Mouse (Mus musculus) activated CD4-positive, CD25-positive, alpha-beta regulatory T cell, adult 4 months (primary cell): ENCODE measurements around the gene Tmem92. TPM values are rescaled to one million over a fixed set of nuclear protein-coding genes. Genes with fewer than 3 reads are reported as not detected.
"Not testable (repeated sequence)": the region's sequence is repeated elsewhere in the genome, so short reads cannot be mapped to it uniquely, and the experiment has no call there.

Source experiments
- ATAC-seq: one replicate; pipeline ENCODE4 v1.8.0; 2017
- polyA plus RNA-seq, 2 experiments: library from polyadenylated mRNA; unstranded; fragments of 100-300 nt; shearing (Covaris generic); gene quantifications; one replicate each; pipeline ENCODE4 v1.2.1; 2017

The Tmem92 gene
- not detected for polyA plus RNA-seq

DNA sequence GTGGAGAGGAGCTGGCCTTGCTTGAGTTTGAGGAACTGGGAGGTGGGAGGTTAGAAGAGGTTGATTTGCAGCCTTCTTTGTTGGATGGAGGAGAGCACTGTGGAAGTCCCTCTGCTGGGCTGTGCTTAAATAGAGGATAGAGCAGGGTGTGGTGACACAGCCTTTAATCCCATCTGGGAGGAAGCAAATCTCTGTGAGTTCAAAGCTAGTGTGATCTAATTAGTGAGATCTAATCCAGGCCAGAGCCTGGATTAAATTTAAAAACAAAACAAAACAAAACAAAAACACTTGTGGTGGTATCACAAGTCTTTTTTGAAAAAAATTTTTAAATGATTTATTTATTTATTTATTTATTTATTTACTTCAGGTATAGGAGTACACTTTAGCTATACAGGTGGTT, at the start of gene Tmem92:
Gene Tmem92, minus strand, starts transcription at position 101 of the 400 bp plus-strand sequence.
- ATAC-seq, result no peak

DNA sequence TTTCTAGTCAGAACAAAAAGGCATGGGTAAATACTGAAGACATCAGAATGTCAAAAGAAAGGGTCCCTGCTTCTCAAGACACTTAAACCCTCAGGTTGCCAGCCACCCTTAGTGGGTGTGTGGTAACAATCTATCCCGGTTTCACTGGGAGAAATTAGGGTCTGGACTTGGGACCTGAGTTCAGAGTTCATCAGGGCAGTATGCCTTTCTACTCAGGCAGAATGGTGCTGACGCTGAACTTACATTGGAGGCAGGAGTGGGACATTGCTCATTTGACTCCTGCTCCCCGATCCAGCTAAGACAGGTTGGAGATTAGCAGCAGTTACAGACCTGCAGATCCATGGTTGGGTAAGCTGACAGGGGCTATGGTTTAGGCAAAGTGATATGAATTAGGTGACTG, 46.5 kb upstream of the Tmem92 start:
- ATAC-seq, result no peak

DNA sequence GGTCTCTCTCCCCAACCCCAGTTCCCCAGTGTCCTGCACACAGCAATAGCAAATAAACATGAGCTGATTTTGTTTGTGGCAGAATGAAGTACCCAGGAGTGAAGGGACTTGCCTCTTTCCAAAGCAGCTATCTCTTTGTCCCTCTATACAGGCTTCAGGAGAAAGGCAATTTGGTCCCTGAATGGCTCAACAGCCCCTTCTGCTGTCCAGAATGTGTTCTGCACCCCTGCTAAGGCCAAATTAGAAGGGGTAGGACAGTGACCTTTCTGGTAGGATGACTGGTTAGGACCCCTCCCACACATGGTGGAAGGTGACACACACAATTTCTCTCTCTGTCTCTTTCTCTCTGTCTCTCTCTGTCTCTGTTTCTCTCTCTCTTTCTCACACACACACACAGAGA, 36.9 kb upstream of the Tmem92 start:
- ATAC-seq, result not testable (repeated sequence)

DNA sequence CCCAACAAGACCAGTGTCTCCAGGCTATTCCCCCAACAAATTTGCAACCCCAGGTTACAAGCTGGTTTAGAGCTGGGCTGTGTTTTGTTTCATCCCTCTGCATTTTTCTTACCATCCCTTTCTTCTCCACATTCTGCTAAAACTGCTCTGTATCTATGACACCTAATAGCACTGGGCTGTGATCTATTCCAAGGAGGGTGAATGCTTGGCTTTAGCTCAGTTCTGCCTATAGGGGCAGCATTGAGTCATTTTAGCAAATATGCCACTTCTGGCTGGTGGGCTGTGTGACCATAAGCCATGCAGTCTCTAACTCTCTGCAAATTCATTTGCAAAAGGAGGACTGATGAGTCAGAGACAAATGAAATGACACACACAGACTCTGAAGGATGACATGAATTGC, 36.4 kb upstream of the Tmem92 start:
- not testable (repeated sequence) for ATAC-seq

DNA sequence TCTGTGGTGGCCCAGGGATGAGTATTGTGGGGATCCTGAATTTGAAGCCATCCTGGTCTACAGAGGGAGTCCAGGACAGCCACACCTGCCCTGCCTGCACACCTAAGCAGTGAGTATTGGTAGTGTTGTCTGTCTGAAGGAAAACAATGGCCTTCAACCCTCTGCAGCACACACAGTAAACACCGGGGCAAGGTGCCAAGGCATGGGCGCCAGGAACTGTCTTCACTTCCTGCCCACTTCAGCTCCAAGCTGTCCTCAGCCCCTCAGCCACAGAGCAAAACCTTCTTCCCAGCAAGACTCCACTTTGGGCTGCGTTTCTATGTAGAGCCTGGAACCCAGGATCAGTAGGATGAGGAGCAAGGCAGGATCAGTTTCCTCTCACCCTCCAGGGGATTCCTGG, 29.0 kb upstream of the Tmem92 start:
- ATAC-seq, result not testable (repeated sequence)

DNA sequence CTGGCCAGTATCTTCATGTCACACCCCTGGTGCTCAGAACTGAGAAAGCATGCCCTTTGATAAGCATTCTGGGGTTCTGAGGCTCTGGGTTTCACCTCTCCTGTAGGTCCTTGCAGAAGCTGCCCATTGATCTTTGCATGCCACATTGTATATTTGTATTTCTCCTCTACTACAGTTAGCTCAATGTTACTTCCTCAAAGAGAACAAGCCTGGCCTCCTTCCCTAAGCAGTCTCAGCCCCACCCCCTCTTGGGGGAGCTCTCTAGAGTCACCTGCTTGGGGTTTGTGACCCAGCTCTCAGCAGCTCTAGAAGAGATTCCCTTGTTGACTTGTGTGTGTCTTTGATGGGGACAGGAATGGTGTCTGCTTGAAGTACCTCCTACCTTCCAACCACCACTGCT, 9.2 kb upstream of the Tmem92 start:
- ATAC-seq, result no peak

DNA sequence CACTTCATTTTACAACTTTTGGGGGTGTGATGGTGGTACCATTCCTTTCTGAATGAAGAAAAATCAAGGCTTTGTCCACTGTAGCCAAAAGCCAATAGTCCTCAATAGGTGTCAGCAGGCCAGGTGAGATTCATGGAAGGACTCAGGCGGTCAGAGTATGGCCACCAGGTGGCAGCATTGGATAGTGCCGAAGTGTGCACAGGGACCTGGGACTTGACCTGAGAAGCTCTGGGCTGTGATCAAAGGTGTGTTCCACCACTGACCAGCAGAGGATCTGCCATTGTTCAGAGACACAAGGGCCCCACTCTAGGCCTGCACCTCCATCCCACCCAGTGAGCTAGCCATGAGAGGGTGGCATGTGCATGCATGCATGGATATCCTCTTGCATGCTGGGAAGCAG, 2.7 kb upstream of the Tmem92 start:
- no peak for ATAC-seq

DNA sequence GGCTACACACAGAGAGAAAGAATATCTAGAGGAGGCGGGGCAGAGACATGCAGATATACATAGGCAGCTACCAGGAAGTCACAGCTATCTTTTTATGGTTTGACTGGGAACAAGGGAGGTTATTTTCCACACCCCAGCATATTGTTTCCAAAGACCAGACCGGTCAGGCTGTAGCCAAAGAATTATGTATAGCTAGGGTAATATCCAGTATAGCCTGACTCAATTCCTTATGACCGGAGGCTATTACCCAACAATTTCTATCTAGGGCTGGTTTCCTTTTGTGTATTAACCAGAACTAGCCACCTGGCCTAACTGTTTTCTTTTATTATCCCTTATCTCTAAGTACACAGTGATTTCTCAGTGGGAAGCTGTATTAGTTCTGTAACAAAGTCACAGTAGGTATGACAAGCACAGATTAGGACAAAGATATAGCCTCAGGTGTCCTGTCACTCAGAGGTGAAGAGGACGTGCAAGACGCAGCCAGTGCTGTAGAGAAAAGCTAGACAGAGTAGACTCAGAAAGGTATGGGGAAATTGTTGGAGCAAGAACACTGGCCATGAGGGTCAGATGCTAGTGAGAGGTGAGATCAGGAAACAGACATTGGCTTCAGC, 7.5 kb downstream of the Tmem92 start:
- no peak for ATAC-seq

DNA sequence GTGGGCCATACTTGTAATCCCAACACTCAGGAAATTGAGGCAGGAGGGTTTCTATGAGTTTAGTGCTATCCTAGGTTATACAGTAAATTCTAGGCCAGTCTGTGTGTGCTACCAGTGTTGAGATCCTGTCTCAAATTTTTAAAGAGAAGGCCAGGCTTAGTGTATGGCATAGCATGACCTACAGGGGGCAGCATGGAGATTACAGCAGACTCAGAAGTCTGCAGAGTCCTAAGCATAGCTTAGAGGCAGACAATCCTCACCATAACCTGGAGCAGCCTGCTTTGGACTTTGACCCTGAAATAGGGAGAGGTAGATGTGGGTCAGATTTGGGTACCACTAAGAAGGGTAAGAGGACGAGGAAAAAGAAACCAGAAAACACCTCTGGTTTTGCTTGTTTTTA, 8.7 kb downstream of the Tmem92 start:
- no peak for ATAC-seq

DNA sequence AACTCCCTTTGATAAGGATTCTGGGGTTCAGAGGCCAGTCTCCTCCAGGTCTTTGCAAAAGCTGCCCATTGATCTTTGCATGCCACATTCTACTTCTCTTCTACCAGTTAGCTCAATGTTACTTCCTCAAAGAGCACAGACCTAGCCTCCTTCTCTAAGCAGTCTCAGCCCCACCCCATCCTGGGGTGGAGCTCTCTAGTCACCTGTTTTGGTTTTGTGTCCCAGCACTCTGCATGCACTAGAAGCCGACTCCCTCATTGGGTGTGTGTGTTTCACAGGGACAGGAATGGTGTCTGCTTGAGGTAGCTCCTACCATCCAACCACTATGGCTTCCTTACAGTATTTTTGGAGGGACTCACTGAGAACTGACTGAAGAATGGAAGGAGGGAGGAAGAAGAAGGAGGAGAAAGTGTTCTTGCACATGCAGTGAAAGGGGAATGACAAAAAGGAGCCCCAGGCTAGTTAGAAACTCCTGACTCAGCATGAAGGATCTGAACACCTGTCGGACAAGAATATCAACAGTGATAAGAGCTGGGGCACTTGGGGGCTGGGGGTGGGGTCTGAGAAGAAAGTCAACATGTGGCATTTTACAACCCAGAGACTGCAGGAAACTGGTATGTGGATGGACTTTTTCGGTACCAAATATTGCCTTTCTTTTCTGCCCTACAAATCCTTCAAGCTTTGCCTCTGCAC, 10.0 kb downstream of the Tmem92 start:
- ATAC-seq, result no peak

DNA sequence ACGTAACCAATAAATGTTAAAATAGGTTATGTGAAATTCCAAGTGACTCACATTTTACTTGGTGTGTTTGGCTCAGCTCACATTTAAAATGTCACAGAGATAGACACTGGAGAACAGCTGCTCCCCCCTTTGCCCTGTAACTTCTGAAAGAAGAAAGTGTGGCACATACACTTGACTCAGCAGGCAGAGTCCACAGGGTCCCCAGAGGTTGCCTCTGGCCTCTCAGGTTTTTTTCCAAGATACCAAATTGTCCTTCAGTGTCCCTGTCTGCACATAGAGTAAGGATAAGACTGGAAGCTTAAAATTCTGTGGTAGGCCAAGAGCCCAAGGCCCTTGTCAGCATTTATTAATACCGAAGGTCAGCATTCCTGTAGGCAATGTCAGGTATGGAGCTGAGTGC, 15.3 kb downstream of the Tmem92 start:
- ATAC-seq, result no peak

DNA sequence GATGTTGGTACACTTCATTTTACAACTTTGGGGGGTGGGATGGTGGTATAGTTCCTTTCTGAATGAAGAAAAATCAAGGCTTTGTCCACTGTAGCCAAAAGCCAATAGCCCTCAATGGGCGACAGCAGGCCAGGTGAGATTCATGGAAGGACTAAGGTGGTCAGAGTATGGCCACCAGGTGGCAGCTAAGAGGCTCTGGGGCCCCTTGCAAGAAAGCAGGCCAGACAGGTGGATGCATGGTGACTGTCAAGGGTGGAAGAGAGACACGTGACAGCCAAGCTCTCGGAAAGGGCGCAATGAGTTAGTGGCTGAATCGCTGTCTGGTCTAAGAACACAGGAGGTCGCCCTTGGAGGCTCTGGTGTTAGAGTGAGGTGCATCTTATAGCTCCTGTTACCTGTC, 19.7 kb downstream of the Tmem92 start:
- no peak for ATAC-seq

DNA sequence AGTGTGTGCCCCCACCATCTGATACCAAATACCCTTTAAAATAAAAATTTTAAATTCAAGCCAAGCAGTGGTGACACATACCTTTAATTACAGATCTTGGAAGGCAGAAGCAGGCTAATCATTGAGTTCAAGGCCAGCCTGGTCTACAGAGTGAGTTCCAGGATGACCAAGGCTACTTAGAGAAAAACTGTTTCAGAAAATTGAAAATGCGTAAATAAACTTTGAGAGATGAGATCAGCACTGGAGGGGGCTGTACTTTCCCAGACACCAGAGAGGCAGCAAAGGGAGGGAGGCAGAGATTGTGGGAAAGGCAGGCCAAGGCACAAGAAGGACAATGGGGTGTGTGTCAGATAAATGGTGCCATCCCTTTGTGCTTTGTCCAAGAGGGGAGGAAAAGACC, 20.2 kb downstream of the Tmem92 start:
- ATAC-seq, result no peak

DNA sequence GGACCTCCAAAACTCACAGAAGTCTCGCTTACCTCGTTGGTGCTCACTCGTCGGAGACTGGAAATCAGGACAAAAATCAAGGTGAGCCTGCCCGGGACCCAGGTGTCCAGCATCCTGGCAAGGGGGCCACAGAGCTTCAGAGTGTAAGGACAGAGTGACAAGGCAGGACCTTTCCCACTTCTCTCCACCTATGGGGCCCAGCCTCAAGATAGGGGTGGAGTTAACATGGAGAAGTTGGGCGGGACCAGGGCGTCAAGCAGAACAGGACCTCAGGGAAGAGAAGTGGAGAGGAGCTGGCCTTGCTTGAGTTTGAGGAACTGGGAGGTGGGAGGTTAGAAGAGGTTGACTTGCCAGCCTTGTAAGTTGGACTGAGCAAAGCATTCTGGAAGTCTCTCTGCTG, 21.7 kb downstream of the Tmem92 start:
- no peak for ATAC-seq

DNA sequence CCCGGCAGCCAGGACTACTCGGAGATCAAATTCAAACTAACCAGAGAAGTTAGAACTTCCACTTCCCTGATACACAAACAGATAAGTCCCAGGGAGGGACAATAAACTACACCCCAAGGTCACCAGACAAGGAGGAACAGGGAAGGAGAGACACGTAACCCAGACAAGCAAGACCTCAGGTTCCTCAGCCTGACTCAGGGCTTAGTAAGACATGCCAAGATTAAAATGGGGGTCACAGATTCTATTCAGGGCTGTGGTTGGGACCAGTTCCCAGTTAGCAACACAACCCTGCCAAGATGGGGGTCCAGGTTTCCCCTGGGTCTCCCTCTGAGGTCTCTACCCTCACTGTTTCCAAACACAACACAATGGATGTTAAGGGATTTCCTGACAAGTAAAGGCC, 22.1 kb downstream of the Tmem92 start:
- no peak for ATAC-seq

DNA sequence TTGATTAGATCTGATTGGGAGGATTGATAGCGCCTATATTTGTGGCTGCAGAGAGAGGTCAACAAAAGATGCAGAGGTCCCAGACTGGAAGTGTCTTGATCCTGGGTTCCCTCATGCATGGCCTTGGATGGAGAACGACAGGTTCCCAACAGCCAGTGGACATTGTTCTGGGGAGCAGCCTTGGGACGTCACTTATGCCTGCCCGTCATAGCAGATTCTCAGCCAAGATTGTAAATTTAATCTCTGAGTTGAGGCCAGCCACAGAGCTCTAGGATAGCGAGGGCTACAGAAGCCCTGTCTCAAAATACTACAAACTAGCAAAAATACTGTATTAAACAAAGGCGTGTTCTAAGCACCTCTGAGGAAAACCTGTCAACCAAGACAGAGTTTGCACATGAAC, 22.6 kb downstream of the Tmem92 start:
- ATAC-seq, result no peak

DNA sequence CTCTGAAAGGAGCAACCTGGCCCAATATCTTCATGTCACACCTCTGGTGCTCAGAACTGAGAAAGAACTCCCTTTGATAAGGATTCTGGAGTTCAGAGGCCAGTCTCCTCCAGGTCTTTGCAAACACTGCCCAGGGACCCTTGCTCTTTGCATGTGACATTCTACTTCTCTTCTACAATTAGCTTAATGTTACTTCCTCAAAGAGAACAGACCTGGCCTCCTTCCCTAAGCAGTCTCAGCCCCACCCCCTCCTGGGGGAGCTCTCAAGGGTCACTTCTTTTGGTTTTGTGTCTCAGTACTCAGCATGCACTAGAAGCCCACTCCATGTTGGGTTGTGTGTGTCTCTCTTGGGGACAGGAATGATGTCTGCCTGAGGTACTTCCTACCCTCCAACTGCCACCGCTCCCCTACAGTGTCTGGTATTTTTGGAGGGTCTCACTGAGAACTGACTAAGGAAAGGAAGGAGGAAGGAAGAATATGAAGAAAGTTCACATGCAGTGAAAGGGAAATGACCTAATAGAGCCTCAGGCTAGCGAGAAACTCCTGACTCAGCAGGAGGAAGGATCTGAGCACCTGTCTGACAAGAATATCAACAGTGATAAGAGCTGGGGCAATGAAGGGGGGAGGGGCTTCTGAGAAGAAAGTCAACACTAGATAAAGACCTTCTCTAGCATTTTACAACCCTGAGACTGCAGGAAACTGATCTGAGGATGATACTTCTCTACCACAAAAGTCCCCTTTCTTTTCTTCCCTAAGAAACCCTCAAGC, 29.4 kb downstream of the Tmem92 start:
- ATAC-seq, result no peak

DNA sequence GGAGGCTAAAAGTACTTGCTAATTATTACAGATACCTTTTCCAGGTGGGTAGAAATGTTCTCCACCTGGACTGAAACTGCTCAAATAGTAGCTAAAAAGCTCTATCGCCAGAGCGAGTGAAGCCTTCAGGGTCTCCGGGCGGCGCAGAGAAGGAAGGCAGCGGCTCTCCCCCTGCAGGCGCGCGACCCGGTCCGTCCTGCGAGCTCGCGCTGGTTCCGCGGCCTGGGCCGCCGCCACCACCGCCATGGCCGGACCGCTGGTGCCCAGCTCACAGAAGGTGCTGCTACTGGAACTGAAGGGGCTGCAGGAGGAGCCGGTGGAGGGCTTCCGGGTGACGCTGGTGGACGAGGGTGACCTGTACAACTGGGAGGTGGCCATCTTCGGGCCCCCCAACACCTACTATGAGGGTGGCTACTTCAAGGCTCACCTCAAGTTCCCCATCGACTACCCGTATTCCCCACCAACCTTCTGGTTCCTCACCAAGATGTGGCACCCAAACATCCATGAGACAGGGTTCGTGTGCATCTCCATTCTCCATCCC, 40.7 kb downstream of the Tmem92 start, which contains the start of gene Cdc34b:
Gene Cdc34b, plus strand, starts transcription at position 51 of the 541 bp plus-strand sequence.
- no peak for ATAC-seq

DNA sequence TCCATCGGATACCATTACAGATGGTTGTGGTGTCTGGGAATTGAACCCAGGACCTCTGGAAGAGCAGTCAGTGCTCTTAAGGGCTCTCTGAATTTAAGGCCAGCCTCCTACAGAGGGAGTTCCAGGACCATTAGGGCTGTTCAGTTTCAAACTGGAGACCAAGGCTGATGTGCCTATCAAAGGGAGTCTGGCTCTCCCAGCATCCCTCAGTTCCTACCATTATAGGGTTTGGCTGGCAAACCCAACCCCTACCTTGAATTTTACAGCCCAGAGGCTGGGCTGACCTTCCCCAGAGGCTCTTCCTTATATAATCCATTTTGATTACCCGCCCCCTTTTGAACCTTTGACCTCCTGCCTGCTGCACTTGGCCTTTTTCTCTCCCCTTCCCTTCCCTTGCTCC, 46.8 kb downstream of the Tmem92 start:
- no peak for ATAC-seq

DNA sequence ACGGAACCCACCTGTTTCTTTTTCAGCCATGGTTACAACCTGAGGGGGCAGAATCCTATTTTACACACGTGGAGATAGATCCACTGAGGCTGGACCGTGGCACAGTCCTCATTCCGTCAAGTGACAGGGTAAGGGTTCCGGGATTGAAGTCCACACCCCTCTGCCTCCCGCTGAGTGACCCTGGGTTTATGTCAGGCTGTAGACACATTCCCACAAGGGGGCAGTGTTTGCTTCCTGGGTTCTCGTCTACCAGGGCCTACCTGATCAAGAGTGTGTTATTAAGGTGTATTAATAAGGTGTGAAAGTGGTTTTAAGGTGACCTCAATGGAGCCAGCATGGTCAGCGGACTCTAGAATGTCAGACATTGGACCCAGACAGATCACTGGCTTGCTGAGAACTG, 49.7 kb downstream of the Tmem92 start:
- no peak for ATAC-seq

DNA sequence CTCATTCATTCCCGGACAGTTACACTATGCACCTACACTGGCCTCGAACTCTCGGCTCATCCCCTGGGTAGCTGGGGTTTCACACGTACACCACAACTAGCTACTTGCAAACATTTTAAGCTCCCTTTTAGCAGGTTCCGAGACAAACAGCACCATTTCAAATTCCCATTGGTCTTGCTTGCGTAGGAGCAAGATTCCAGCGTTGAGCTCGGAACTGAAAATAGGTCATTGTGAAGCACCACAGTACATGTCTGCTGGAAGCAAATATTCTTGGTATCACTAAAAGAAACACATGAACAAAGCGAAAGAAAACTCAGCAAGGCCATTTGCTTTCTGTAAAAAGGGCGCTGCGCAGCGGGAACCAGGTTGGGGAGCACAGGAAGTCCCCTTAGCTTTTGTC, 51.3 kb downstream of the Tmem92 start:
- ATAC-seq, result no peak

DNA sequence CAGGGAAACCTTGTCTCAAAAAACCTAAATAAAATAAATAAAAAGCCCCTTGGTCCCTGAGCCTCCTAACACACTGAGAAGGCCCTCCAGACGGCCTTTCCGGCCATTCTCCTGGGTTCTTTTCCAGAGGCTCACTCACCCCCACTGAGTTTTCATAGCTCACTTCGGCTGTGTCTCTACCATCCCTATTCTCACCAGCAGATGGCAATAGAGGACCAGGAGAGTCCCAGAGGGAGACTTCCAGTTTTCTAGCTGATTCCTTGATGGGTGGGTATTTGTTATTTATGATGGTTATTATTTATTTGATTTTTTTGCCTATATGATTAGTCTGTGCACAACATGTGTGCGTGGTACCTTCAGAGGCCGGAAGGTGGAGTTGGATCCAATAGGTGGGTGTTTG, 52.2 kb downstream of the Tmem92 start:
- no peak for ATAC-seq

DNA sequence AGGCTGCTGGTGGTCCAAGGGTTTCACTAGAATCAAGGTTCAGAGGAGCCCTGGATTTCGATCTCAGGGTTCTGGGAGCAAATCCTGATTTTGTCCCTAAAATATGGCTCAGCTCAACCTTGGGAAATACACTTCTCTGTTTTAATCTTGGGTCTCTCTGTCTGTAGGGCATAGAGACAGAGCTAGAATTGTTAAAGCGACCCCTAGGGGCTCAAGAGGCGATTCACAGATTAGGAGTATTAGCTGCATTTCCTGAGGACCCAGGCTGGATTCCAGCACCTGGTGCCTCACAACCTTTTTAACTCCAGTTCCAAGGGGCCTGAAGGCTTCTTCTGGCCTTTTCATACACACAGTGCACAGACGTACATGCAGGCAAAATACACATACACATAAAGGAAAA, 52.9 kb downstream of the Tmem92 start:
- ATAC-seq, result no peak

DNA sequence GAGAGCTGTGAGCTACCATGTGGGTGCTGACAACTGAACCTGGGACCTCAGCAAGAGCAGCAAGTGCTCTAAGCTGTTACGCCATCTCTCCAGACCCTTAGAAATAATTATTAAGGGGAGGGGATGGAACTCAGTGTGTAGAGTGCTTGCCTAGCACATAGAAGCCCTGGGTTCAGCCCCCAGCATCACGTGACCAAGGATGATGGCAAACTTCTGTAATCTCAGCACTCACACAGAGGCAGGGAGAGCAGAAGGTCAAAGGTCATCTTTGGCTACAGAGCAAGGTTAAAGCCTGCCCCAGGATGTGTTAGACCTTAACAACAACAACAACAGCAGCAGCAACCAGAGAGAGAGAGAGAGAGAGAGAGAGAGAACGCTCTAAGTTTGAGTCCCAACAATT, 54.0 kb downstream of the Tmem92 start:
- no peak for ATAC-seq
